Mouse (Mus musculus) bone marrow, adult 2 months (tissue): ENCODE results near the gene Arhgap30. TPM values are rescaled to one million over a fixed set of nuclear protein-coding genes. Genes with fewer than 3 reads are reported as not detected.
A peak's percentile ranks its signal among the peaks of the same experiment; 100 is the strongest.

Source experiments
- H3K27ac ChIP-seq: fragments of 200-500 bp; 2 replicates; pipeline ENCODE4 v1.5.1; 2012; ENCODE audit warnings: low read depth, mild to moderate bottlenecking, control low read depth, inconsistent platforms, low read length; ENCODE audit not compliant: control insufficient read depth, poor library complexity, insufficient read depth
- H3K4me1 ChIP-seq: fragments of 200-500 bp; 2 replicates; pipeline ENCODE4 v1.6.1; 2011; ENCODE audit warnings: low read length; ENCODE audit not compliant: control insufficient read depth, insufficient read depth
- H3K4me3 ChIP-seq: fragments of 200-500 bp; replicated peaks from 2 replicates; pipeline ENCODE3; 2011; ENCODE audit warnings: mild to moderate bottlenecking, low read depth, low read length, control low read depth; ENCODE audit not compliant: control insufficient read depth
- CTCF ChIP-seq: fragments of 200-500 bp; IDR thresholded peaks from 2 replicates; pipeline ENCODE4 v1.5.1; 2011; ENCODE audit warnings: low read length, control low read depth; ENCODE audit not compliant: control insufficient read depth, insufficient read depth
- POLR2A ChIP-seq: fragments of 200-500 bp; IDR thresholded peaks from 2 replicates; pipeline ENCODE4 v1.6.1; 2011; ENCODE audit warnings: low read depth, mild to moderate bottlenecking, control low read depth, low read length, borderline replicate concordance; ENCODE audit not compliant: control insufficient read depth
- WGBS: fragments of 180-500 bp; shearing (Covaris S2); methylation state at CpG from one replicate; pipeline ENCODE4 v1.1.7; 2018; 5-methylcytosine and 5-hydroxymethylcytosine counted together
- polyA plus RNA-seq: library from polyadenylated mRNA; stranded (reverse); fragments of >200 nt; gene quantifications from 2 replicates; pipeline ENCODE4 v1.2.4, GENCODE M21; 2011; ENCODE audit warnings: low replicate concordance; ENCODE audit not compliant: missing spikeins, insufficient read depth, insufficient read length

The Arhgap30 gene
- 36.8 and 72.9 TPM in 2 replicates for polyA plus RNA-seq

GRCm38 (mm10) chr1:171388376-171389102, at the start of gene Arhgap30:
TSS of gene Arhgap30 (plus strand) at chr1:171388954.
- Histone ChIP-seq H3K4me3 (peak within 1 kb of the TSS; percentile 87), H3K27ac (peak within 1 kb of the TSS; percentile 95), H3K4me1 (no peaks in the 10 kb centered on the region; the same call in 1 of the 2 replicates)
- WGBS: 4% methylated on average over 15 of the region's 15 CpGs
- TF ChIP-seq POLR2A (peak; percentile 93), CTCF (no peak)

GRCm38 (mm10) chr1:171342262-171343207, 46.2 kb upstream of the Arhgap30 start:
- H3K4me3 ChIP-seq: no peak overlapping the region
- no peaks in the 10 kb centered on the region; the same call in 1 of the 2 replicates for H3K4me1 ChIP-seq
- H3K27ac ChIP-seq: no peak overlapping the region
- WGBS: 93% methylated on average over 16 of the region's 16 CpGs
- TF ChIP-seq POLR2A: no peak
- TF ChIP-seq CTCF: no peak

GRCm38 (mm10) chr1:171343922-171344677, 44.7 kb upstream of the Arhgap30 start:
- H3K27ac ChIP-seq: no peak overlapping the region
- H3K4me3 ChIP-seq: no peak overlapping the region
- no peaks in the 10 kb centered on the region; the same call in 1 of the 2 replicates for H3K4me1 ChIP-seq
- WGBS: 84% methylated on average over 9 of the region's 9 CpGs
- TF ChIP-seq POLR2A (no peak), CTCF (no peak)

GRCm38 (mm10) chr1:171344715-171345114, 44.0 kb upstream of the Arhgap30 start:
- 68% methylated on average over 9 of the region's 9 CpGs for whole genome bisulfite sequencing
- no peak for TF ChIP-seq POLR2A
- no peak for TF ChIP-seq CTCF
- Histone ChIP-seq H3K4me1 (no peaks in the 10 kb centered on the region; the same call in 1 of the 2 replicates), H3K27ac (no peak overlapping the region), H3K4me3 (peak overlapping the region; percentile 20)

- H3K4me1 ChIP-seq: no peaks in the 10 kb centered on the region; the same call in 1 of the 2 replicates
- H3K27ac ChIP-seq: peak within 1 kb of the TSS; percentile 33; the same call in 1 of the 2 replicates
- WGBS: under 1% methylated on average over 53 of the region's 53 CpGs
- TF ChIP-seq POLR2A: peak; percentile 90
- no peak for TF ChIP-seq CTCF
- H3K4me3 ChIP-seq: peak within 1 kb of the TSS; percentile 80
Observed at GRCm38 (mm10) chr1:171345225-171346094, 43.3 kb upstream of the Arhgap30 start, which contains the start of the genes Nit1 and Pfdn2. TSS of gene Nit1 (minus strand) at chr1:171345646. TSS of gene Pfdn2 (plus strand) at chr1:171345670.

DNA sequence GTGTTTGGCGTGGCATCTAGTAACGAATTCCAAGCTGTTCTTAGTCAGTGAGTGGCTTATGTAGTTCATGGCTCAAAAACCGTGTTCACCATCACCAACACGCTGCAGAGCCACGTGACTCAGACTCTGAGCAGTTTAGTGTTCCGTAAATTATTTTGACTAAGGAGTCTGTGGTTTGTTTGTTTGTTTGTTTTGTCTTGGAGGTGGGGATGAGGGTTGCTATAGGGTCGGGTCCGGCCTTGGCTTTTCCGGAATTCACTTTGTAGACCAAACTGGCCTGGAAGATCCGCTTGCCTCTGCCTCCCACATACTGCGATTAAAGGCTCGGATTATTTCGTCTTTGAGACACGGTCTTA, 42.7 kb upstream of the Arhgap30 start:
- Histone ChIP-seq H3K4me3 (peak overlapping the region; percentile 80), H3K4me1 (no peaks in the 10 kb centered on the region; the same call in 1 of the 2 replicates), H3K27ac (no peak overlapping the region)
- TF ChIP-seq CTCF: no peak
- no peak for TF ChIP-seq POLR2A
- WGBS: 1% methylated on average over 14 of the region's 14 CpGs

GRCm38 (mm10) chr1:171348665-171349064, 40.1 kb upstream of the Arhgap30 start:
- WGBS: 90% methylated on average over 3 of the region's 3 CpGs
- TF ChIP-seq CTCF (no peak), POLR2A (no peak)
- no peak overlapping the region for H3K4me3 ChIP-seq
- H3K27ac ChIP-seq: no peak overlapping the region
- H3K4me1 ChIP-seq: no peaks in the 10 kb centered on the region; the same call in 1 of the 2 replicates
